Mouse (Mus musculus): ENCODE measurements around the gene Chrng.

The Chrng gene

DNA sequence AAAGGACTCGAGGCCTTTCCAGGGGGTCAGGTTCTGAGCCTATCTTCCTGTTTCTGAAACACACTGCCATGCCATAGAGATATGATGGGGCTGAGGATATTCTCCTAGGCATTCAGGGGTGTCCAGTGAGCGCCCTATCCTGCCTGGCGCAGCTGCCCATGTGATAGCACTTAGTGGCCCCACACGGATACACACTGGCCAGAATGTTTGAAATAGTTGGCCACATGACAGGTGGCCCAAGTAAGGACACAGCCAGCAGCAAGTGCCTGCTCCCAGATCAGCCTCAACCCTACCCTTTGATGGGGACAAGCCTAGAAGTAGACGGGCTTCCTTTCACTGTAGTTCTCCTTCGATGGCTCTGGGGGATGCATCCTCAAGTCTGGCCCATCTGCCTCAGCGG, at the start of gene Chrng:
Chrng (plus strand) TSS at position 193 of the 400 bp plus-strand sequence.
- no peak for DNase-seq (ENCODE audit: low spot score in 2 of 2)

DNA sequence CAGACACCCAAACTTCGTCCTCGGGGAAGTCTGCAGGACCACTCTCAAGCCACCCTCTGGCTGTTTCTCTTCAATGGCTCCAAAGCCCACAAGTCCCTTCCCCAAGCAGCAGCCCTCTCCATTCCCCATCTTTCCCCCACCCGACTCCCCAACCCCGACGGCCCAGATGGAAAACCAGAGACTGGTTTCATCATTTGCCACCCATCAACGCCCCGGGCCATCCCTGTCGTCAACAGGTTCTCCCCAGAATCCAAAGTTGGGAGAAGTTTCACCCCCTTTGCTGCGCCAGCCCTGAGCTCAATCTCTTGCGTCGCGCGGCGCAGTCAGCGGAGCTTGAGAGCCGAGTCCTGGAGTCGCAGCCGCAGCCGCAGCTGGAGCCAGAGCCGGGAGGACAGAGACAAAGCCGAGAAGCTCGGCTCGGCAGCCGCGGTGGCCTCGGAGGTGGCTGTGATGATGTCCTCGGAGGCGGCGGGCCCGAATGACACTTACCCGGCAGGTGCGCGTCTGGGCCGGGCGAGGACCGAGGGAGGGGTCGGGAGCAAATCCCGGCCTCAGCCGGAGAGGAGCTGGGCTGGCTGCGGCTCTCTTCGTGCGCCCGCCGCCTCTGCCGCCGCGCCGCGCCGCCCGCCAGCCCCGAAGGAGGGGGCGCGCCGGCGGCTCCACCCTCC, 48.8 kb upstream of the Chrng start:
- DNase-seq (ENCODE audit: low spot score in 2 of 2) = no peak

DNA sequence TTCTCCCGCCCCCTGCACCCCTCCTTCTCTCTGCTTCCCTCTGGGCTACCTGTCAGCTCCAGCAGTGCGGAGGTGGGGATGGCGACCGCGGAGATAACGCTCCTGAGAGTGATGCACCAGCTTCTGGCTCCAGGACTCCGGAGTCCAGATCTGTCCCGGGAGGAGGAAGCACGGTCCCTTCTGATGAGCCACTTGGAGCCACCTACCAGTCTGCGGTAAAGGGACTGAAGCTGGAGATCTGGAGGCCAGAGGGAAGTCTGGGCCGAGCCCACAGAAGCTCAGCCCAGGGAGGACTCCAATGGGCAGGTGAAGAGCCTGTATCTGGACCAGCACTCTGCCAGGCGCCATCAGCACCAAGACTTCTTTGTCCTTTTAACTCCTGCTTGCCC, 48.3 kb upstream of the Chrng start, which contains the start of gene Ecel1:
Ecel1 (minus strand) TSS at position 323 of the 389 bp plus-strand sequence.
- DNase-seq (ENCODE audit: low spot score in 2 of 2) = no peak

DNA sequence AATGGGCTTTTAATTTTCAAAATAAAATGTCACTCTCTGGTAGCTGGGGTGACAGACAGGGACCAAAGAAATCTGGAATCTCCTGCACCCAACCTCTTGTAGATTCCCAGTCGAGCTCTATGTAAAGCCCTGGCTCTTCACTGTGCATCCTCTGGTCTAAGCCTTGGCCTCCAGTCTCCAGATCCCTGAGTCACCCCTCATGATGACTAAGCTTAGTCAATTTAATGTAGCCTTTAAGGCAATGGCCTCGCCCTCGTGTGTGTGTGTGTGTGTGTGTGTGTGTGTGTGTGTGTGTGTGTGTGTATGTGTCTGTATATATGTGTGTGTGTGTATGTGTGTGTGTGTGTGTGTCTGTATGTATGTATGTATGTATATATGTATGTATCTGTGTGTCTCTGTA, 45.1 kb upstream of the Chrng start:
- no peak for DNase-seq (ENCODE audit: low spot score in 2 of 2)

DNA sequence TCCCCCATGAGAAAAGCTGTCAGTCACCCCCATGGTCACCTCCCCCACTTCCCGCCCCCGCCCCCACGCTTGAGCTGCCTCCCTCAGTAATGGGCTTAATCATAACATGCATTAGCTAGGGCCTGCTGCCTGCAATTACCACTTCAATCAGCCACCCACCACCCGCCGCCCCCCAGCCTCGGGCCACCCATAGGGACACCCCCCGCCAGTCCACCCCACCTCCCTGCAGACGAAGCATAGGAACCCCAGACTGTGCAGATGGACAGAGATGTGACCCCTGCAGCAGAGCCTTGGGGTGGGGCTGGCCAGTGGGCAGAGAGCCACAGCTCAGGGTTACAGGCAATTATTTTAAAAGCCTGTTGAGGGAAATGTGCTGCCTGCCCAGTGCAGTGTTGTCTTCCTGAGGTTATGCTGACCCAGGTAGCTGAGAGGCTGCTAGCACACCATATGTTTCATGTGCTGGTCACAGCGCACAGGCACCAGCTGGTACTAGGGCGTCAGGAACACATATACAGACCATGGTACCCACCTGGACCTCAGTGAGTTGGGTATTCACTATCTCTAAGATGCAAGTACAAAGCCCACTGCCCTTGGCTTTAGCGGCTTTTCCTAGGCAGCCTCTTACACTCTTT, 40.2 kb upstream of the Chrng start:
- DNase-seq (ENCODE audit: low spot score in 2 of 2) = no peak

DNA sequence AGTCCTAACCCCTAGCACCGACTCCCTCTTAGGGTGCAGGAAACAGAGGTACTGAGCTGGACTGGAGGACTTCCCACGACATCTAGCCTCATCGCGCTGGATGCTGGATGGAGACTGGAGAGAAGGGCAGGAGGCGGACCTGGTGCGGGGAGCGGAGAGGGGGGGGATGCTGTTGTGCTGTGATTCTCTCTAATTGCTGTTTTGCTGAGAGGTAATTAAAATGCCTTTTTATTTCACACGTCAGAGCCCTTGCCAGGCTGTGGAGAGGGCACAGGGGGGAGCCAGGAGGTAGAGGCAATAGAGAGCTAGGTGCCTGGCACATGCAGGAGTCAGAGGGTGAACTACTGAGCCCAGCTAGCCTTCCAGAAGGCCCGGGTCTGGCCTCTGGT, 39.7 kb upstream of the Chrng start:
- no peak for DNase-seq (ENCODE audit: low spot score in 2 of 2)

DNA sequence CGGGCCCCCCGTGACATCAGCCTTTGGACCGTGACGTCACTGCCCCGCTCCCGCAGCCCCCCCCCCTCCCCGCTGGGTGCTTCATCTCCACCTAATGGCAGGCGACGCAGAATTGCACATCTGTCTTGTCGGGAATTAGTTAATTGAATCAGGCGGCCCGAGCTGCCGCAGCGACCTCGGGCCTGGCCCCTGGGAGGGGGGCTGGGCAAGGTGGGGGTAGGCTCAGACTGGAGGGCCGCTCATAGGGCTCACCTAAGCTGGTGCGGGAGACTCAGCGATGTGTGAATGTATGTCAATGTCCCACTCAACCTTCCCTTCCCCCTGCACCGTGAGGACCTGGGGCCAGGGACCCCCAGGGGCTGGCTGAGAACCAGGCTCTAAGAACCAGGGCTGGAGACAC, 34.0 kb upstream of the Chrng start:
- no peak for DNase-seq (ENCODE audit: low spot score in 2 of 2)

DNA sequence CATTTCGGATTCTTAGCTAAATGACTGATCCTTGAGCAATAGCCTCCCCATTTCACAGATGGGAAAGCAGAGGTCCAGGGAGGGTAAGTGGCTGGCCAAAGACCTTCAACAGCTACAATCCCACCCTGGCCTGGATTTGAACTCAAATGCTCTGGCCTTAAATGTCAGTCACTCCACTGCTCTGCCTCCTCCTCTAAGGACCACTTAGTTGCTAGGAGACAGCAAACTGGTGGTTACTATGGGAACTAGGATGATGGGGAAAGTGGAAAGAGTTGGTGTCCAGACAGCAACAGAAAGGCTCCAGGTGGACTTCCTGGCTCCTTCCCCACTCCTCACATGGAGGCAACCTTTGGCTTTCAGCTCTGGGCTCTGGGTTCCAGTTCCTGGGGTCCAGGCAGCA, 33.1 kb upstream of the Chrng start:
- no peak for DNase-seq (ENCODE audit: low spot score in 2 of 2)

DNA sequence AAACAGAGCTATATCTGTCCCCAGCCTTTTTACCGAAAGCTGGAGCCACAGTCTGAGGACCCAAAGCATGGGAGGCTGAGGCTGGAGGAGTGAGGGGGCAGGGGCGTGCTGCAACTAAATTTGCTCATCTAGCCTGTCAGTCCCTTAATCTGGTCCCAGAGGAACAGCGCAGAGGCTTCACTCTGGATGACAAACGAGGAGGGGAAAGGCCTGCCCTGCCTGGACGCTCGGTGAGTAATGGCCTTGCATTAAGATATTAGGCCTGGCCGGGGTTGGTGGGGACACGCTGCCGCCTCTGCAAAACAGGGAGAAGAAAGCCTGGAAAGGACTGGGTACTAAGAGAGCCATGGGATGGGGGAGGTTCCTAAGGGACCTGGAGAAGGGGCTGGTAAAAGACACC, 32.1 kb upstream of the Chrng start:
- no peak for DNase-seq (ENCODE audit: low spot score in 2 of 2)

DNA sequence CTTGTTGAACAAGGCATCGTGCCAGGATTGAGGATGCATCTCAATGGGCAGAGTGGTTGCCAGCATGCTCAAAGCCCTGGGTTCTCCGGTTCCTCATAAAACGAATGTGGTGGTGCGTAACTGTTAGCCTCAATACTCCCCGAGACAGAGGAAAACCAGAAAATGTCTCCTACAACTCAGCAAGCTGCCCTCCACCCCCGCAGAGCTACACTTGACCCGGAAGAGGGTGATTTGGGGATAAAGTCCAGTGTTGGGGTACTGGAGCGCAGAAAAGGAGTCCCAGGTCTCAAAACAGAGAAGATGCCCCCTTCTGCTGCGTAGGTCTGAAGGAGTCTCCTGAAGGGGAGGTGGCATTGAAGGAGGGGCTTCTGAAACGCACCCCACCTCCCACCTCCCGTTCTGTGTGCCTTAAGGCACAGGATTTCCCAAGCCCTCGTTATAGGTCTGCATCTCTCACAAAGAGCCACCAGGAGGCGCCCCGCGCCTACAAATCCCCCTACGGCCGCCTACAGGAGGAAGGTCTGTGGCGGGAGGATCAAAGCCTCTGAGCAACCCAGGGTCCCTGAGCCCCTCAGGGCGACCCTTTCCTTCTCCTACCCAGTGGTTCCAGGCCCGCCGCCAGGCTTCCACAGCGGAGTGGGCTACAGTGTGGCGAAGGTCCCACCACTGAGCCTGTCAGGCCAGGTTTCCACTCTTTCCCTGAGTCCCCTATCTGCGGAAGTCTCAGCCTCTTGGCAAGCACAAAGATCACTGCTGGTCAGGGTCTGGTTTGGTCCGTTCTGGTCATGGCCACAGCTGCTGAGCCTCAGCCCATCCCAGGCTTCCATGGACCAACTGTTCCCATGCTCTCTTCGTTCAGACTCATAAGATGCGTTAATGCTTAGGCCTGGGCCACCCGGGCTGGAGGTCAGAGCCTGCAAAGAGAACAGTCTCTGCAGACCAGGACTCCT, 30.2 kb upstream of the Chrng start:
- peak in 1 of 2 experiments; percentile 43 for DNase-seq (ENCODE audit: low spot score in 2 of 2)

DNA sequence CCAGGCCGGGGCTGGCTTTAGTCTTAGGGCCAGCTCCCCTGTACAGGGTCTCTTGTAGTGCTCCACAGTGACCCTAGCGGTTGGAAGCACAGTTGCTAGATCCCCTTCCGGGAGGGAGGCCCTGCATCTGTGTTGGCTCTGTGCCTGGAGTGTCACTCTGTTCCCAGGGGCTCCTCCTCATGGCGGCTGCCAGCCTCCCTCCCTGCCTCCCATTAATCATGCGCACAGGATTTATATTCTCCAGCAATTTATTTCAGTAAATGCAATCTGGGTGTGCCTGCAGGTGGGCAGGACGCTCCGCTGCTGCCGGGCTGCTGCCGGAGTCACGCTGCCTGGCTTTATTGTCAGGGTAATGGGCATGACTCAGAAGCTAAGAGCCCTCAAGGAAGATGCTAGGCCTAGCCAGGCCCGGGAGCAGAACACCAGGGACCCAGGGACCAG, 28.6 kb upstream of the Chrng start:
- DNase-seq (ENCODE audit: low spot score in 2 of 2) = peak; percentile 35 to 60

DNA sequence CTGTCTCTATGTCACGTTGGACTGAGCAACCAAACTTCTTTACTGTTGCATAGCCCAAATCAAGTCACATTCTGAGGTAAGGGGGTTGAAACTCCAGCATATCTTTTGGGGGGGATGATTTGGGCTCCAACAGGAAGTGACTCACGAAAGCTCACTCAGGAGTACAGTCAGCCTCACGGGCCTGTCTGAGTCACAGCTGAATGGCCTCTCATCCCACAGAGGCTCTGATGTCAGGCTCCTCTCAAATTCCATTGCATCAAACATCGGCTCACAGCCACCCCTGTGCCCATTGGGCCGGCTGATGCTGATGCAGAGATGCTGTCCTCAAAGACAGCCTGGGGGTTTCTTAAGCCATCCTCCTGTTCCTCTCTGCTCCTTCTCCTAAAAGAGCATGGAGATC, 23.6 kb upstream of the Chrng start:
- no peak for DNase-seq (ENCODE audit: low spot score in 2 of 2)

DNA sequence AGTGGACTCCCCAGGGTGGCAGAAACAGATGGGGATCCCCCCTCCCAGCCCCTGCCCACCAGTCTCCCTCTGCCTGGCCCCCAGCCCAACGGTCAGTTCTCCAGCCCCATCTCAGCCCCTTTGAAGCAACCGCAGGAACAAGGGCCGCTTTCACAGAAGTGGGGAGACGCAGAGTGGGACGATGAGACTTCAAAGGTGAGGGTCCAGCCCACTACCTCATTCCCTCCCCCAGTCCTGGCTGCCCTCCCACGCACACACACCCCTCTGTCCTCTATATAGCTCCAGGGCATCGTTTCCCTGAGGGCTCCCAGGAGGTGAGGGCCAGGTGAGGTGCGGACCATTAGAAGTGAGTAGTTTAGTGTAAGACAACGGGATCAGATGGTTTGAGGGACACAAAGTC, 21.4 kb upstream of the Chrng start, which contains the start of gene Prss56:
Prss56 (plus strand) TSS at position 301 of the 400 bp plus-strand sequence.
- no peak for DNase-seq (ENCODE audit: low spot score in 2 of 2)

DNA sequence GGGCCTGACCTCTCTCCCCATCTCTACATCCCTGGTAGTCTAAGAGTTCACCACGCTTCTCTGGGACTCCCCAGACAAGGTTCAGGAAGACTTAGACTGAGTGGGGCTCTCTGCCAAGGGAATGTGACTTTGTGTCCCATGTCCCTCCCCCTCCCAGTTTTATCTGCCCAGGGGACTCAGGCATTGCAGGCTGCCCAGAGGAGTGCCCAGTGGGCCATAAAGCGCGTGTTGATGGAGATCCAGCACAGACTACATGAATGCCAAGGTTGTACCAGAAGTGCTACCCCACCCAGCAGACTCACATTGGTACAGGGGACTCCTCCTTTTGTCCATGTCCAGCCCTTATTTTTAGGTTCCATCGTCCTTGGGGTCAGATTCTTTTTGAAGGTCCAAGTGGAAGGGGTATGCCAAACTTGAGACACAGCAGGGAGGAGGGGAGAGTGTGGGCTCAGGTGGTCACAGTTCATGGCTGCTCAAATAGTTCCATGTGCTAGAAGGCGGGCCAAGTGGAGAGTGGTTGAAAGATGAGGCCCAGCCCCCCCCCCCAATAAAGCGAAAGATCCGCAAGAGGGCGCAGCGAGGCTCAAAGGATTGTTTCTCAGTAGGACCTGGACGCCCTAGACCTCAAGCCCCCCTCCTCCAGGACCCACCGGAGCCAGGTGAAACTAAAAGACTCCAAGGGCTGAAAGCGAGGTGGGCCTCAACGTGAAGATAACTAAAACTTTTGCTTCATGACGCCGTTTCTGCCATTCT, 20.3 kb upstream of the Chrng start:
- DNase-seq (ENCODE audit: low spot score in 2 of 2) = no peak

DNA sequence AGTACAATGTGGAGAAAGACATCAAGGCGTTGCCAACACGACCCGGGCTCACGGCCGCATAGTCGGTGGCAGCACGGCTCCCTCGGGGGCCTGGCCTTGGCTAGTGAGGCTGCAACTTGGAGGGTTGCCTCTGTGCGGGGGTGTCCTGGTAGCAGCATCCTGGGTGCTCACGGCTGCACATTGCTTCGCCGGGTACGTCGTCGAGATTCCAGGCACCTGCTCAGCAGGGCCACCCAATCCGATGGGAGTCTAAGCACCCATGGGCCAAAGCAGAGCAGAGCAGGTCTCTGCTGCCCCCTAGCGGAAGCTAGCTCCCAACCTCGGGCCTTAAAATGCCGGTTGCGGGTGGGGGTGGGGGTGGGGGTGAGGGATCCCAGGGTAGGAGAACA, 19.7 kb upstream of the Chrng start:
- DNase-seq (ENCODE audit: low spot score in 2 of 2) = peak; percentile 51 to 57

DNA sequence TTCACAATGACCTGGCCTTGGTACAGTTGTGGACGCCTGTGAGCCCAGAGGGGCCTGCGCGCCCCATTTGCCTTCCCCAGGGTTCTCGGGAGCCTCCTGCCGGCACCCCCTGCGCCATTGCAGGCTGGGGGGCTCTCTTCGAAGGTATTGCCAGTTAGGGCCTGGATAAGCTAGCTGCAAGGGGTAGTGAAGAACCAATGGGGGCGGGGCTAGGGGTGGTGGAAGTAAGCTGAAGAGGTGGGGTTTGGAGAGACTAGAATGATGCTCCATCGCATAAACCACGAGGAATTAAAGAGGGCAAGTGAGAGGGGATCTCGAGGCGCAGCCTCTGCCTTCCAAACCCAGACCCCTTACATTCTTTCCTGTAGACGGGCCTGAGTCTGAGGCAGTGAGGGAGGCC, 18.9 kb upstream of the Chrng start:
- no peak for DNase-seq (ENCODE audit: low spot score in 2 of 2)

DNA sequence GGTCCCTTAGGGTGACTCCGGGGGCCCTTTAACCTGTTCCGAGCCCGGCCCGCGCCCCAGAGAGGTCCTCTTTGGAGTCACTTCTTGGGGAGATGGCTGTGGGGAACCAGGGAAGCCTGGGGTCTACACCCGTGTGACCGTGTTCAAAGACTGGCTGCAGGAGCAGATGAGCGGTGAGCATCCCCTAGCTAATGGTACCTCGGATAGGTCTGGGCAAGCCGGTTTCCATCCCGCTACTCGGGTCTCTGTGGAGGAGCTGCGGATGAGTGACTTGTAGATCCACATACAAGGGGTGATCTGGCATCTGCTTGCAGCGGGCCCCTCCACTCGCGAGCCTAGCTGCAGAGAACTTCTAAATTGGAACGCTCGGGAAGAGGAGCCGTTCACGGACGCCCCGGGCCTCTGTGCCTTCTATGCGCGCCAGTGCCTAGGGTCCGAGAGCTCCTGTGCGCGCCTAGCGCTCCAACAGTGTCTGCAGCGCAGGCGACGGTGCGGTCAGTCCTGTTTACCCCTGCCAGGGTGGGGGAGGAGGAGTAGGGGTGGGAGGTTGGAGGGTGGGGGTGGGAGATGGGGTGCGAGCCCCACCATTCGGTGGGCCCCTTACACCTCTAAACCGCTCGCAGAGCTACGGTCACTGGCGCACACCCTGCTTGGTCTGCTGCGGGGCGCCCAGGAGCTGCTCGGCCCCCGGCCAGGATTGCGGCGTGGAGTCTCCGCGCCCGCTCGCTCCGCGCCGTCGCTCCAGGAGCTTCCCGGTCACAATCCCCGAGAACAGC, 18.0 kb upstream of the Chrng start:
- no peak for DNase-seq (ENCODE audit: low spot score in 2 of 2)

DNA sequence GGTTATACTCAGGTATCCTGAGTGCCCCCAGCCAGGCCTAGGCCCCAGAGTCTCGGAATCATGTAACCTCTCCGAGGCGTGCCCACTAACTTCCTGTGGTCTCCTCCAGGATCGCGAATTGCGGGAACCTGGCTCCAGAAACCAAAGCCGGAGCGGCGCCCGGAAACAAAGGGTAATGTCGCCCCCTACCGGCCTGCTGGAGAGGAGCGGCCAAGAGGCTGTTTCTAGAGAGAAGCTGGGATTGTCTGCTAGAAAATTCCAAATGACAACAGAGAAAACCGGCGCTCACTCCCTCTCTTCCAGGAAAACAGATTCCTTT, 17.5 kb upstream of the Chrng start:
- DNase-seq (ENCODE audit: low spot score in 2 of 2) = peak in 1 of 2 experiments; percentile 70

DNA sequence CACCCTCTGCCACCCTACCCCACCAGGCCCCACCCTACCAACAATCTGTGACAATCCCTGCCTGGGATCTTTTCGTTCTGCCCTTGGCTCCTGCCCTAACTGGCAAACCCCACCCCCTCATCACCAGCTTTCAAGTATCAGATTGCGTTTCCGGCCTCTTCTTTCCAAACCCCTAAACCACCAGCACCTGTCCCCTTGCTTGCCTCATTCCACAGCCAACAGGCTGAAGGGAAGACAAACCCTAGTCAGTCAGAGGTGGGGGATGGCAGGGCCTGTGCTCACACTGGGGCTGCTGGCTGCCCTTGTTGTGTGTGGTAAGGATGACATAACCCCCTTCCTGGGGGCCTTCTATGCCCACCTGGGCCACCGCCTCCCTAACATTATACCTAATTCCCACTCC, 14.0 kb upstream of the Chrng start, which contains the start of gene Chrnd:
Chrnd (plus strand) TSS at position 179 of the 400 bp plus-strand sequence.
- no peak for DNase-seq (ENCODE audit: low spot score in 2 of 2)

DNA sequence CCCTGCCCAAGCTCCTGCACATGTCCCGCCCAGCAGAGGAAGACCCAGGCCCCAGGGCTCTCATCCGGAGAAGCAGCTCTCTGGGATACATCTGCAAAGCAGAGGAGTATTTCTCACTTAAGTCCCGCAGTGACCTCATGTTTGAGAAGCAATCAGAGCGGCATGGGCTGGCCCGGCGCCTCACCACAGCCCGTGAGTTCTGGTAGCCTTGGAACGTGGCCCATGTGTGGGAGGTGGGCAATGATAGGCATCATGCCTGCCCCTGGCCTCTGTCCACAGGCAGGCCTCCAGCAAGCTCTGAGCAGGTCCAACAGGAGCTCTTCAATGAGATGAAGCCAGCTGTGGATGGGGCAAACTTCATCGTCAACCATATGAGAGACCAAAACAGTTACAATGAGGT, 7.2 kb upstream of the Chrng start:
- DNase-seq (ENCODE audit: low spot score in 2 of 2) = no peak

Measured in frontal cortex, postnatal 14 days (tissue).